Mouse (Mus musculus) kidney, embryonic 15.5 days (tissue): Measurements from ENCODE around the gene Spib. TPM values are rescaled to one million over a fixed set of nuclear protein-coding genes. Genes with fewer than 3 reads are reported as not detected.

Experiments used
- microRNA-seq: library from miRNA; unstranded; fragments of <30 nt; microRNA quantifications from one replicate; pipeline ENCODE4, GENCODE M21; 2016
- polyA plus RNA-seq: library from polyadenylated mRNA; unstranded; fragments of >200 nt; fragmentation: Nextera tagmentation; extraction: Ambion mirVana; gene quantifications from 2 replicates; pipeline ENCODE4 v1.2.1, GENCODE M21; 2015

The Spib gene
- polyA plus RNA-seq, 1 experiment from 2014 or later: 0.16 TPM

Small RNA genes within 50 kb of the gene (microRNA-seq; reads per million reads assigned to microRNA genes)
- 0.59 reads per million for gene Mir7053

Other genes with a start within 250 kb of the Spib start
- gene Clec11a, start 225.2 kb downstream of the Spib start, polyA plus RNA-seq: 6.0 and 7.0 TPM in 2 replicates
- 1.6 and 2.5 TPM in 2 replicates for gene Shank1, start 221.8 kb downstream of the Spib start, polyA plus RNA-seq
- gene Syt3, start 148.0 kb downstream of the Spib start, polyA plus RNA-seq: 2.4 and 2.5 TPM in 2 replicates
- 1.1 TPM in 2 replicates for gene 1700008O03Rik, start 146.3 kb downstream of the Spib start, polyA plus RNA-seq
- gene Lrrc4b, start 103.1 kb downstream of the Spib start, polyA plus RNA-seq: 0.36 and 0.44 TPM in 2 replicates
- gene Aspdh, start 66.7 kb downstream of the Spib start, polyA plus RNA-seq: 3.2 and 3.9 TPM in 2 replicates
- gene Josd2, start 64.1 kb downstream of the Spib start, polyA plus RNA-seq: 72.5 and 78.9 TPM in 2 replicates
- gene Emc10, start 35.5 kb downstream of the Spib start, polyA plus RNA-seq: 113 and 120 TPM in 2 replicates
- gene Fam71e1, start 35.5 kb downstream of the Spib start, polyA plus RNA-seq: 14.3 and 16.5 TPM in 2 replicates
- gene Mybpc2, start 7.4 kb downstream of the Spib start, polyA plus RNA-seq: 0.16 and 0.27 TPM in 2 replicates
- gene Pold1, start 16.8 kb upstream of the Spib start, polyA plus RNA-seq: 95.4 and 101 TPM in 2 replicates
- 74.6 and 76.8 TPM in 2 replicates for gene Nr1h2, start 21.9 kb upstream of the Spib start, polyA plus RNA-seq
- 30.3 and 33.2 TPM in 2 replicates for gene Napsa, start 40.3 kb upstream of the Spib start, polyA plus RNA-seq
- 0.17 and 0.30 TPM in 2 replicates for gene Kcnc3, start 58.6 kb upstream of the Spib start, polyA plus RNA-seq
- 1.6 and 2.7 TPM in 2 replicates for gene Myh14, start 138.8 kb upstream of the Spib start, polyA plus RNA-seq
- gene Izumo2, start 176.7 kb upstream of the Spib start, polyA plus RNA-seq: not detected in 2 replicates
- gene Vrk3, start 216.3 kb upstream of the Spib start, polyA plus RNA-seq: 42.7 and 47.8 TPM in 2 replicates
- 2.1 and 2.7 TPM in 2 replicates for gene Zfp473, start 219.0 kb upstream of the Spib start, polyA plus RNA-seq